Mouse (Mus musculus) mesoderm, embryonic 11.5 days (tissue): ENCODE results near the gene Trp53.
"Not testable (repeated sequence)": the region's sequence is repeated elsewhere in the genome, so short reads cannot be mapped to it uniquely, and the experiment has no call there.

Source experiments
- DNase-seq: peaks from one replicate; pipeline ENCODE4 v3.0.0-alpha.2; 2012; ENCODE audit warnings: low read depth, low spot score

Gene Trp53

GRCm38 (mm10) chr11:69594853-69595252 is 14.7 kb downstream of the Trp53 start:
- DNase-seq = no peak

GRCm38 (mm10) chr11:69599436-69599835 is 19.3 kb downstream of the Trp53 start:
- DNase-seq = no peak

- DNase-seq = peak; percentile 56
Measured at GRCm38 (mm10) chr11:69600098-69600497, 19.9 kb downstream of the Trp53 start.

GRCm38 (mm10) chr11:69601768-69602167 is 21.6 kb downstream of the Trp53 start:
- no peak for DNase-seq

- no peak for DNase-seq
Measured at GRCm38 (mm10) chr11:69603516-69603915, 23.4 kb downstream of the Trp53 start.

GRCm38 (mm10) chr11:69604347-69604746 is 24.2 kb downstream of the Trp53 start:
- DNase-seq = no peak

- DNase-seq = no peak
Measured at GRCm38 (mm10) chr11:69604795-69605664, 24.9 kb downstream of the Trp53 start.

GRCm38 (mm10) chr11:69605726-69606490 is 25.7 kb downstream of the Trp53 start, which contains the start of gene Atp1b2:
Gene Atp1b2, minus strand, starts transcription at chr11:69605942.
- peak; percentile 81 for DNase-seq

GRCm38 (mm10) chr11:69606491-69606795 is 26.3 kb downstream of the Trp53 start:
- no peak for DNase-seq

- DNase-seq = no peak
Measured at GRCm38 (mm10) chr11:69606832-69607231, 26.7 kb downstream of the Trp53 start.

GRCm38 (mm10) chr11:69608525-69608924 is 28.4 kb downstream of the Trp53 start:
- no peak for DNase-seq

- no peak for DNase-seq
Measured at GRCm38 (mm10) chr11:69609416-69609815, 29.3 kb downstream of the Trp53 start.

- DNase-seq = no peak
Measured at GRCm38 (mm10) chr11:69610899-69611298, 30.7 kb downstream of the Trp53 start.

GRCm38 (mm10) chr11:69613553-69614256 is 33.5 kb downstream of the Trp53 start:
- DNase-seq = peak; percentile 83

- DNase-seq = not testable (repeated sequence)
Measured at GRCm38 (mm10) chr11:69614257-69614588, 34.1 kb downstream of the Trp53 start.

GRCm38 (mm10) chr11:69616781-69617180 is 36.6 kb downstream of the Trp53 start:
- no peak for DNase-seq

- DNase-seq = no peak
Measured at GRCm38 (mm10) chr11:69617805-69618204, 37.6 kb downstream of the Trp53 start, which contains the start of gene Shbg. Gene Shbg, minus strand, starts transcription at chr11:69617905.

GRCm38 (mm10) chr11:69620394-69621081 is 40.4 kb downstream of the Trp53 start:
- DNase-seq = no peak

- DNase-seq = peak; percentile 85
Measured at GRCm38 (mm10) chr11:69621571-69622268, 41.6 kb downstream of the Trp53 start, which contains the start of gene Sat2. Gene Sat2, plus strand, starts transcription at chr11:69622024.

- no peak for DNase-seq
Measured at GRCm38 (mm10) chr11:69622406-69622805, 42.2 kb downstream of the Trp53 start.

GRCm38 (mm10) chr11:69623006-69623405 is 42.8 kb downstream of the Trp53 start:
- no peak for DNase-seq
